Mouse (Mus musculus): ENCODE results near the gene Tmem167b.

DNA sequence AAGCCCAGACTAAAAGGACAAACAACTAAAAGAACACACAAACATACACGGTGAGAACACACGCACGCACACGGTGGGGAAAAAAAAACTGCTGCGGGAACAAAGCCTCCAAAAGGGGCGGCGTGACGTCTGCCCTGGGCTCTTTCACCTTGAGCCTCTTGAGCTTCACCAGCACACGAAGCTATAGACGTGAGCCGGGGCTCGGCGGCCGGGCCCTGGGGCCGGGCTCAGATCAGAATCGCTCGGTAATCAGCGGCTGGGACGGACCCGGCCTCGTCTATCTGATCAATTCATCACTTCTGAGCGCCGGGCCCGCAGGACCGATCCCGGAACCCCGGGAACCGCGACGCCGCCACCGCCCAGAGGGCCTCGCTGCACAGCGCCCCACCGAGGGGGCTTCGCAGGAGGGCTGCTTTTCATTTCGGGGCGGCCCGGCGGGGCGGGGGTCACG lies 8.1 kb downstream of the Tmem167b start:
- no peak for TF ChIP-seq CTCF (IDR thresholded peaks at IDR 0.05; ENCODE audit: control insufficient read depth, insufficient read depth, insufficient replicate concordance, low read depth, low read length)
- no peak for TF ChIP-seq POLR2A (IDR thresholded peaks at IDR 0.05; ENCODE audit: control insufficient read depth, low read depth, low read length)

All from testis, adult 2 months (tissue).